Mouse (Mus musculus): ENCODE data around the gene Nemp1.

GRCm38 (mm10) chr10:127645791-127646190 lies 20.9 kb upstream of the Nemp1 start:
- TF ChIP-seq POLR2A (IDR thresholded peaks at IDR 0.05; ENCODE audit: borderline replicate concordance, control insufficient read depth, low read depth, low read length) (no peak), CTCF (IDR thresholded peaks at IDR 0.05; ENCODE audit: control insufficient read depth, insufficient read depth, low read length) (no peak)

Data from bone marrow, adult 2 months (tissue).